Comparison of ENCODE assay signal across 13 mouse cellular contexts in genomic region chr11:59933943-59934342, GRCm38 (mm10). TPM values are rescaled to one million over a fixed set of nuclear protein-coding genes. Genes with fewer than 3 reads are reported as not detected.
DNase-seq lines count a peak whose midpoint lies in the region; ATAC-seq and TF ChIP-seq lines count a peak whose summit lies in the region.
"Had no signal": no experiment of that assay in that cellular context is flagged by ENCODE, and none has a peak within 500 bp of the region (broad histone marks: within the 10 kb centered on the region; RNA-seq: fewer than 3 reads in every experiment).

No protein-coding gene starts in this region.

- no peaks in the 10 kb centered on the region for H3K36me3 ChIP-seq in heart, embryonic 16.5 days (ENCODE audit: control insufficient read depth, insufficient read depth)
- no peaks in the 10 kb centered on the region for H3K36me3 ChIP-seq in limb, embryonic 14.5 days (ENCODE audit: control insufficient read depth, insufficient read depth, low read length)
- H3K36me3 ChIP-seq: embryonic facial prominence, embryonic 15.5 days had no signal

- ATAC-seq in heart, embryonic 16.5 days (replicated peaks; ENCODE audit: extremely low read depth, insufficient read depth, low FRiP score), result no peak; the same call in 1 of the 2 replicates
- ATAC-seq in limb, embryonic 14.5 days (ENCODE audit: low FRiP score, low read depth), result no peak
- ATAC-seq: inflammation-experienced regulatory T-cells, adult 6 months had no signal

- no peak for DNase-seq in heart, postnatal 14 days
- DNase-seq in retina, postnatal 1 day, result peak; percentile 17
- no peak for DNase-seq in retina, embryonic 14.5 days (ENCODE audit: low spot score)
- DNase-seq in limb, embryonic 14.5 days (ENCODE audit: low spot score), result no peak
- DNase-seq in spleen, postnatal 10 days (ENCODE audit: low spot score in 2 of 2), result no peak
- no peak for DNase-seq in MN1 (ENCODE audit: low spot score)
- DNase-seq: cerebellum, adult 2 months; kidney, postnatal 4 days; right cerebral cortex, postnatal 25 days had no signal

- no peak overlapping the region for H3K27ac ChIP-seq in heart, embryonic 16.5 days (ENCODE audit: low read length)
- no peak overlapping the region for H3K27ac ChIP-seq in limb, embryonic 14.5 days (replicated peaks; ENCODE audit: low read depth, low read length)
- H3K27ac ChIP-seq: embryonic facial prominence, embryonic 15.5 days; liver, embryonic 14.5 days had no signal

- intact Hi-C loops in heart, postnatal 14 days (cut with DNase I), result no loop called here

- no peak overlapping the region for H3K4me3 ChIP-seq in heart, embryonic 16.5 days (ENCODE audit: low read length)
- H3K4me3 ChIP-seq in limb, embryonic 14.5 days (replicated peaks; ENCODE audit: low read length), result no peak overlapping the region
- H3K4me3 ChIP-seq: embryonic facial prominence, embryonic 15.5 days had no signal

- H3K4me2 ChIP-seq in heart, embryonic 16.5 days (ENCODE audit: low read depth, low read length), result no peak overlapping the region
- H3K4me2 ChIP-seq in limb, embryonic 14.5 days (replicated peaks; ENCODE audit: low read depth, low read length, severe bottlenecking), result no peak overlapping the region
- H3K4me2 ChIP-seq: embryonic facial prominence, embryonic 15.5 days had no signal

- H3K27me3 ChIP-seq in heart, embryonic 16.5 days (ENCODE audit: control insufficient read depth, insufficient read depth, low read length), result no peaks in the 10 kb centered on the region
- no peaks in the 10 kb centered on the region for H3K27me3 ChIP-seq in limb, embryonic 14.5 days (ENCODE audit: control insufficient read depth, insufficient read depth, low read length)

- H3K9ac ChIP-seq in heart, embryonic 16.5 days (ENCODE audit: low read length), result peak overlapping the region; percentile 8
- peak overlapping the region; percentile 16; the same call in 1 of the 2 replicates for H3K9ac ChIP-seq in limb, embryonic 14.5 days (ENCODE audit: low read depth, low read length, severe bottlenecking)
- H3K9ac ChIP-seq: embryonic facial prominence, embryonic 15.5 days; liver, embryonic 14.5 days had no signal

- peaks cover 8% of the 10 kb centered on the region; the same call in 1 of the 2 replicates for H3K4me1 ChIP-seq in heart, embryonic 16.5 days (ENCODE audit: control insufficient read depth, insufficient read depth, low read length)
- no peaks in the 10 kb centered on the region for H3K4me1 ChIP-seq in limb, embryonic 14.5 days (ENCODE audit: control insufficient read depth, insufficient read depth, low read length)
- H3K4me1 ChIP-seq: embryonic facial prominence, embryonic 15.5 days had no signal

- TF ChIP-seq POLR2A in limb, embryonic 14.5 days (IDR thresholded peaks at IDR 0.05; ENCODE audit: borderline replicate concordance, extremely low read depth, insufficient read depth, insufficient read length), result no peak

- H3K9me3 ChIP-seq in heart, embryonic 16.5 days (replicated peaks; ENCODE audit: control insufficient read depth, low read length), result no peaks in the 10 kb centered on the region
- no peaks in the 10 kb centered on the region for H3K9me3 ChIP-seq in limb, embryonic 14.5 days (ENCODE audit: control insufficient read depth, low read length)
- H3K9me3 ChIP-seq: embryonic facial prominence, embryonic 15.5 days had no signal

- 38% methylated on average over 12 of the region's 12 CpGs for WGBS in heart, embryonic 16.5 days
- WGBS in limb, embryonic 14.5 days, result 48% methylated on average over 12 of the region's 12 CpGs

RNA-seq across cellular contexts. Expression of gene Med9, which starts 14.1 kb away (rescaled TPM):
- 44.0 and 45.6 TPM in 2 replicates for polyA plus RNA-seq in heart, embryonic 16.5 days (2015; fragmentation: Nextera tagmentation; extraction: Ambion mirVana)
- 10 to 100 TPM; 22.4 TPM for total RNA-seq in heart, postnatal 14 days (2021)
- 21.7 and 26.1 TPM in 2 replicates for polyA plus RNA-seq in limb, embryonic 14.5 days (2012; rRNA removed)
- polyA plus RNA-seq in limb, embryonic 14.5 days (2014; fragmentation: Nextera tagmentation; extraction: Ambion mirVana), result 34.6 TPM in 2 replicates

RNA-seq across cellular contexts. Expression of gene Rasd1, which starts 30.8 kb away (rescaled TPM):
- polyA plus RNA-seq in heart, embryonic 16.5 days (2015; fragmentation: Nextera tagmentation; extraction: Ambion mirVana), result 7.7 and 9.0 TPM in 2 replicates
- total RNA-seq in heart, postnatal 14 days (2021), result 10 to 100 TPM; 11.9 to 13.4 TPM
- polyA plus RNA-seq in limb, embryonic 14.5 days (2012; rRNA removed), result 1.4 TPM in 2 replicates
- 1.6 and 2.1 TPM in 2 replicates for polyA plus RNA-seq in limb, embryonic 14.5 days (2014; fragmentation: Nextera tagmentation; extraction: Ambion mirVana)
